Comparison of ENCODE assay signal across 21 mouse cellular contexts in the genomic region with DNA sequence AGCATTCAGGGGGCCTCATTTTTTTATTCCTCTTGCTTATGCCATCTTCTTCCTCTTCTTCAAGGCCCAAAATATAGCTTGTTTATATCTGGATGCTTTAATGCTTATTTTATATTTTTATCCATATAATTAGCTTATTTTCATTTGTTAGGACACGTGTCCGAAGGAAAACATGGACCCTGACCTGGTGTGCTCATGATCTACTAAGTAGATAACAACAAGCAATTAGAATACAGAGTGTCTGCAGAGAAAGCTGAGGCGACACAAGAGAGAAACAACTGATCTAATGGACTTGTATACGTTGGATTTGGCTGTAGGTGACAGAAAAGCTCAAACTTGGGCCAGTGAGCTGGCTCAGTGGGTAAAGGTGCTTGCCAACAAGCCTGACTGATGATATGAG. TPM values are rescaled to one million over a fixed set of nuclear protein-coding genes. Genes with fewer than 3 reads are reported as not detected.
DNase-seq lines count a peak whose midpoint lies in the region; ATAC-seq and TF ChIP-seq lines count a peak whose summit lies in the region.
"Had no signal": no experiment of that assay in that cellular context is flagged by ENCODE, and none has a peak within 500 bp of the region (broad histone marks: within the 10 kb centered on the region; RNA-seq: fewer than 3 reads in every experiment).

No protein-coding gene starts in this region.

- no peak overlapping the region for H3K4me3 ChIP-seq in intestine, postnatal 0 days (ENCODE audit: low read depth, low read length)
- no peak overlapping the region for H3K4me3 ChIP-seq in intestine, embryonic 15.5 days (replicated peaks)
- H3K4me3 ChIP-seq in liver, adult 2 months (ENCODE audit: insufficient read depth, low read depth, low read length), result no peak overlapping the region
- no peak overlapping the region for H3K4me3 ChIP-seq in liver, embryonic 12.5 days
- no peak overlapping the region for H3K4me3 ChIP-seq in small intestine, adult 2 months (ENCODE audit: low read depth, low read length)

- 36% methylated on average over 4 of the region's 4 CpGs for WGBS in intestine, postnatal 0 days
- 66% methylated on average over 4 of the region's 4 CpGs for WGBS in intestine, embryonic 15.5 days
- 27% methylated on average over 4 of the region's 4 CpGs for WGBS in liver, adult 2 months
- 59% methylated on average over 4 of the region's 4 CpGs for WGBS in liver, embryonic 12.5 days (ENCODE audit: insufficient replicate concordance)
- WGBS in small intestine, adult 2 months, result 35% methylated on average over 4 of the region's 4 CpGs

- no peaks in the 10 kb centered on the region for H3K79me2 ChIP-seq in liver, adult 2 months (ENCODE audit: control insufficient read depth, insufficient read depth, low read length)

- H3K27ac ChIP-seq in intestine, postnatal 0 days (ENCODE audit: low read depth, low read length), result peak overlapping the region; percentile 80
- H3K27ac ChIP-seq in intestine, embryonic 15.5 days, result no peak overlapping the region
- H3K27ac ChIP-seq in liver, adult 2 months (replicated peaks; ENCODE audit: insufficient read depth, low read depth, low read length), result peak overlapping the region; percentile 52
- H3K27ac ChIP-seq in liver, embryonic 12.5 days, result no peak overlapping the region
- peak overlapping the region; percentile 42 for H3K27ac ChIP-seq in small intestine, adult 2 months (ENCODE audit: insufficient read depth, low read depth, low read length)

- no peak overlapping the region for H3K4me2 ChIP-seq in intestine, postnatal 0 days (replicated peaks; ENCODE audit: low read depth)
- no peak overlapping the region for H3K4me2 ChIP-seq in intestine, embryonic 15.5 days (replicated peaks)
- no peak overlapping the region for H3K4me2 ChIP-seq in liver, embryonic 12.5 days

- no peaks in the 10 kb centered on the region for H3K36me3 ChIP-seq in intestine, postnatal 0 days (ENCODE audit: control insufficient read depth, insufficient read depth)
- H3K36me3 ChIP-seq in intestine, embryonic 15.5 days, result no peaks in the 10 kb centered on the region
- H3K36me3 ChIP-seq in liver, adult 2 months (ENCODE audit: control insufficient read depth, insufficient read depth, low read length), result no peaks in the 10 kb centered on the region
- H3K36me3 ChIP-seq in liver, embryonic 12.5 days, result no peaks in the 10 kb centered on the region
- H3K36me3 ChIP-seq in small intestine, adult 2 months (ENCODE audit: control insufficient read depth, insufficient read depth, low read length), result no peaks in the 10 kb centered on the region
- H3K36me3 ChIP-seq: G1E had no signal

- H3K9me3 ChIP-seq in intestine, postnatal 0 days (ENCODE audit: control insufficient read depth), result no peaks in the 10 kb centered on the region
- H3K9me3 ChIP-seq in intestine, embryonic 15.5 days, result no peaks in the 10 kb centered on the region
- H3K9me3 ChIP-seq in liver, embryonic 12.5 days (replicated peaks), result no peaks in the 10 kb centered on the region
- H3K9me3 ChIP-seq: G1E had no signal

- no peak overlapping the region for H3K9ac ChIP-seq in intestine, postnatal 0 days (ENCODE audit: low read depth, low read length)
- no peak overlapping the region for H3K9ac ChIP-seq in intestine, embryonic 15.5 days
- 0 out of 2 replicates have a peak overlapping the region, but pooled peaks have one; percentile 45 for H3K9ac ChIP-seq in liver, adult 2 months (ENCODE audit: low read depth, low read length)
- no peak overlapping the region for H3K9ac ChIP-seq in liver, embryonic 12.5 days

- H3K27me3 ChIP-seq in intestine, postnatal 0 days (replicated peaks; ENCODE audit: control insufficient read depth, insufficient read depth, low read length), result no peaks in the 10 kb centered on the region
- H3K27me3 ChIP-seq in intestine, embryonic 15.5 days (replicated peaks), result no peaks in the 10 kb centered on the region
- H3K27me3 ChIP-seq in liver, adult 2 months (ENCODE audit: control insufficient read depth, insufficient read depth, low read length), result no peaks in the 10 kb centered on the region
- H3K27me3 ChIP-seq in liver, embryonic 12.5 days (replicated peaks), result peaks cover 26% of the 10 kb centered on the region
- no peaks in the 10 kb centered on the region for H3K27me3 ChIP-seq in small intestine, adult 2 months (ENCODE audit: control insufficient read depth, insufficient read depth, low read length)
- H3K27me3 ChIP-seq: Patski had no signal

- H3K4me1 ChIP-seq in intestine, postnatal 0 days (replicated peaks; ENCODE audit: control insufficient read depth, insufficient read depth, low read length), result peaks cover 7% of the 10 kb centered on the region; the same call in 1 of the 2 replicates
- H3K4me1 ChIP-seq in intestine, embryonic 15.5 days (replicated peaks), result peaks cover 7% of the 10 kb centered on the region; the same call in 1 of the 2 replicates
- peaks cover 29% of the 10 kb centered on the region for H3K4me1 ChIP-seq in liver, adult 2 months (ENCODE audit: control insufficient read depth, insufficient read depth, low read length)
- no peaks in the 10 kb centered on the region for H3K4me1 ChIP-seq in liver, embryonic 12.5 days
- H3K4me1 ChIP-seq in small intestine, adult 2 months (ENCODE audit: control insufficient read depth, insufficient read depth, insufficient read length, low read length), result peaks cover 39% of the 10 kb centered on the region

- peak; percentile 78 for DNase-seq in liver, adult 2 months (ENCODE audit: extremely low read depth, low read depth, low spot score)
- DNase-seq: adrenal gland, adult 2 months; adrenal gland, adult 8-10 months; adrenal gland, postnatal 10 days; adrenal gland, postnatal 14 days; adrenal gland, postnatal 25 days; adrenal gland, postnatal 36 days; B cell, adult 2 months; cerebellum, adult 11 months; cerebellum, adult 11-12 months; cerebellum, adult 18-20 months had no signal

- TF ChIP-seq CTCF in intestine, postnatal 0 days (IDR thresholded peaks at IDR 0.05; ENCODE audit: low read depth), result no peak
- TF ChIP-seq CTCF in liver, adult 2 months (IDR thresholded peaks at IDR 0.05; ENCODE audit: low read depth, low read length), result no peak
- no peak for TF ChIP-seq CTCF in small intestine, adult 2 months (IDR thresholded peaks at IDR 0.05; ENCODE audit: extremely low read depth, insufficient read length, insufficient replicate concordance, low read depth, low read length)

- ATAC-seq in intestine, postnatal 0 days, result peak; percentile 55
- ATAC-seq in intestine, embryonic 15.5 days, result no peak
- no peak for ATAC-seq in liver, embryonic 12.5 days
- no peak for ATAC-seq in monocyte, adult 5-6 weeks (replicated peaks; ENCODE audit: insufficient number of reproducible peaks, low FRiP score, low TSS enrichment, poor library complexity, severe bottlenecking)
- ATAC-seq: activated CD4-positive, CD25-positive, alpha-beta regulatory T cell, adult 4 months; CD4-positive, CD25-positive, alpha-beta regulatory T cell, adult 4 months; Patski had no signal

- TF ChIP-seq POLR2A in liver, adult 2 months (IDR thresholded peaks at IDR 0.05; ENCODE audit: extremely low read depth, insufficient read depth, low read length), result no peak
- TF ChIP-seq POLR2A in small intestine, adult 2 months (IDR thresholded peaks at IDR 0.05; ENCODE audit: low read depth, low read length), result no peak

RNA-seq across cellular contexts. Expression of a gene that starts 15.9 kb away (rescaled TPM):
- 189 and 247 TPM in 2 replicates for polyA plus RNA-seq in intestine, postnatal 0 days (2015; fragmentation: Nextera tagmentation; extraction: Ambion mirVana)
- polyA plus RNA-seq in intestine, embryonic 15.5 days (2015; fragmentation: Nextera tagmentation; extraction: Ambion mirVana), result 2.1 and 2.3 TPM in 2 replicates
- total RNA-seq in liver, adult 2 months (2014; rRNA removed), result 40.6 and 44.0 TPM in 2 replicates
- polyA plus RNA-seq in liver, adult 2 months (2012; rRNA removed), result 32.8 and 62.5 TPM in 2 replicates
- polyA plus RNA-seq in liver, embryonic 12.5 days (2016; fragmentation: Nextera tagmentation; extraction: Ambion mirVana), result 0.14 and 0.28 TPM in 2 replicates
- polyA plus RNA-seq in small intestine, adult 2 months (2012; rRNA removed), result 23.8 and 28.0 TPM in 2 replicates
- not detected in 3 replicates for total RNA-seq in monocyte, adult 5-6 weeks (2017)
- total RNA-seq: adrenal gland, postnatal 25 days had no signal
- polyA plus RNA-seq: G1E had no signal

RNA-seq across cellular contexts. Expression of a gene that starts 18.6 kb away (rescaled TPM):
- polyA plus RNA-seq in intestine, postnatal 0 days (2015; fragmentation: Nextera tagmentation; extraction: Ambion mirVana), result 2.5 and 2.9 TPM in 2 replicates
- polyA plus RNA-seq in intestine, embryonic 15.5 days (2015; fragmentation: Nextera tagmentation; extraction: Ambion mirVana), result 8.4 and 9.2 TPM in 2 replicates
- total RNA-seq in liver, adult 2 months (2014; rRNA removed), result 7.0 and 7.6 TPM in 2 replicates
- 3.3 and 3.6 TPM in 2 replicates for polyA plus RNA-seq in liver, adult 2 months (2012; rRNA removed)
- polyA plus RNA-seq in liver, embryonic 12.5 days (2016; fragmentation: Nextera tagmentation; extraction: Ambion mirVana), result 1.2 and 1.6 TPM in 2 replicates
- 3.0 and 7.1 TPM in 2 replicates for polyA plus RNA-seq in small intestine, adult 2 months (2012; rRNA removed)
- total RNA-seq in monocyte, adult 5-6 weeks (2017), result 1.3 TPM in 1 of 3 replicates, not detected in the others
- total RNA-seq: MEL had no signal
- polyA plus RNA-seq: activated CD4-positive, CD25-positive, alpha-beta regulatory T cell, adult 4 months; CD4-positive, CD25-positive, alpha-beta regulatory T cell, adult 4 months; G1E had no signal

RNA-seq across cellular contexts. Expression of a gene that starts 39.5 kb away (rescaled TPM):
- 5.6 and 5.8 TPM in 2 replicates for polyA plus RNA-seq in intestine, postnatal 0 days (2015; fragmentation: Nextera tagmentation; extraction: Ambion mirVana)
- polyA plus RNA-seq in intestine, embryonic 15.5 days (2015; fragmentation: Nextera tagmentation; extraction: Ambion mirVana), result 15.6 and 16.7 TPM in 2 replicates
- total RNA-seq in liver, adult 2 months (2014; rRNA removed), result 9.2 and 11.2 TPM in 2 replicates
- 3.2 and 4.3 TPM in 2 replicates for polyA plus RNA-seq in liver, adult 2 months (2012; rRNA removed)
- polyA plus RNA-seq in liver, embryonic 12.5 days (2016; fragmentation: Nextera tagmentation; extraction: Ambion mirVana), result 8.9 and 10.9 TPM in 2 replicates
- 2.5 and 2.7 TPM in 2 replicates for polyA plus RNA-seq in small intestine, adult 2 months (2012; rRNA removed)
- 14.1 to 23.3 TPM (median 15.6 TPM) in 3 replicates for total RNA-seq in monocyte, adult 5-6 weeks (2017)

Comparison
In these comparisons a context has a peak if more than half of its experiments do, and no peak if none do; other contexts are left out.
1. H3K27ac ChIP-seq: peak in intestine, postnatal 0 days (single experiment), liver, adult 2 months (single experiment) and small intestine, adult 2 months (single experiment); none in intestine, embryonic 15.5 days (single experiment) and liver, embryonic 12.5 days (single experiment).